Mouse (Mus musculus): ENCODE measurements around the gene Padi4. TPM values are rescaled to one million over a fixed set of nuclear protein-coding genes. Genes with fewer than 3 reads are reported as not detected.
A peak's percentile ranks its signal among the peaks of the same experiment; 100 is the strongest.

The Padi4 gene
- polyA plus RNA-seq, 1 experiment from 2014 or later: 0.30 TPM

- Histone ChIP-seq H3K4me3 (no peak overlapping the region), H3K27me3 (no peaks in the 10 kb centered on the region), H3K4me1 (no peaks in the 10 kb centered on the region), H3K9me3 (replicated peaks) (no peaks in the 10 kb centered on the region), H3K4me2 (no peak overlapping the region), H3K9ac (no peak overlapping the region), H3K36me3 (ENCODE audit: poor library complexity, severe bottlenecking) (no peaks in the 10 kb centered on the region), H3K27ac (no peak overlapping the region)
- no peak for ATAC-seq
- 97% methylated on average over 9 of the region's 9 CpGs for WGBS
Observed at GRCm38 (mm10) chr4:140784292-140784945, 10.4 kb upstream of the Padi4 start.

GRCm38 (mm10) chr4:140782821-140783220, 8.8 kb upstream of the Padi4 start:
- no peak overlapping the region for H3K27ac ChIP-seq
- WGBS: 91% methylated on average over 9 of the region's 9 CpGs
- H3K27me3 ChIP-seq: no peaks in the 10 kb centered on the region

GRCm38 (mm10) chr4:140780507-140780906, 6.5 kb upstream of the Padi4 start:
- no peak for ATAC-seq
- H3K4me2 ChIP-seq: no peak overlapping the region
- no peaks in the 10 kb centered on the region for H3K36me3 ChIP-seq (ENCODE audit: poor library complexity, severe bottlenecking)
- WGBS: 90% methylated on average over 14 of the region's 14 CpGs
- H3K27me3 ChIP-seq: no peaks in the 10 kb centered on the region
- H3K27ac ChIP-seq: no peak overlapping the region
- H3K4me3 ChIP-seq: no peak overlapping the region
- H3K9ac ChIP-seq: no peak overlapping the region
- H3K9me3 ChIP-seq (replicated peaks): no peaks in the 10 kb centered on the region
- H3K4me1 ChIP-seq: no peaks in the 10 kb centered on the region

More at GRCm38 (mm10) chr4:140782821-140783220, 8.8 kb upstream of the Padi4 start:
- no peak for ATAC-seq
- no peak overlapping the region for H3K9ac ChIP-seq
- H3K9me3 ChIP-seq (replicated peaks): no peaks in the 10 kb centered on the region
- H3K36me3 ChIP-seq (ENCODE audit: poor library complexity, severe bottlenecking): no peaks in the 10 kb centered on the region
- H3K4me1 ChIP-seq: no peaks in the 10 kb centered on the region
- H3K4me2 ChIP-seq: no peak overlapping the region
- H3K4me3 ChIP-seq: no peak overlapping the region

GRCm38 (mm10) chr4:140779803-140780397, 5.9 kb upstream of the Padi4 start:
- H3K27ac ChIP-seq: no peak overlapping the region
- no peak overlapping the region for H3K4me3 ChIP-seq
- H3K27me3 ChIP-seq: no peaks in the 10 kb centered on the region
- H3K4me1 ChIP-seq: no peaks in the 10 kb centered on the region
- H3K9me3 ChIP-seq (replicated peaks): no peaks in the 10 kb centered on the region
- no peak for ATAC-seq
- no peak overlapping the region for H3K4me2 ChIP-seq
- H3K36me3 ChIP-seq (ENCODE audit: poor library complexity, severe bottlenecking): no peaks in the 10 kb centered on the region
- no peak overlapping the region for H3K9ac ChIP-seq
- 63% methylated on average over 18 of the region's 19 CpGs for WGBS

- Histone ChIP-seq H3K9me3 (replicated peaks) (no peaks in the 10 kb centered on the region), H3K9ac (no peak overlapping the region), H3K4me2 (no peak overlapping the region), H3K36me3 (ENCODE audit: poor library complexity, severe bottlenecking) (no peaks in the 10 kb centered on the region), H3K4me3 (no peak overlapping the region), H3K4me1 (no peaks in the 10 kb centered on the region), H3K27ac (no peak overlapping the region), H3K27me3 (no peaks in the 10 kb centered on the region)
- WGBS: 86% methylated on average over 13 of the region's 13 CpGs
- ATAC-seq: no peak
Observed at GRCm38 (mm10) chr4:140776623-140777022, 2.6 kb upstream of the Padi4 start.

GRCm38 (mm10) chr4:140775876-140776275, 1.8 kb upstream of the Padi4 start:
- H3K4me2 ChIP-seq: no peak overlapping the region
- no peaks in the 10 kb centered on the region for H3K27me3 ChIP-seq
- no peaks in the 10 kb centered on the region for H3K4me1 ChIP-seq
- WGBS: 92% methylated on average over 10 of the region's 10 CpGs
- no peak overlapping the region for H3K27ac ChIP-seq
- no peak overlapping the region for H3K4me3 ChIP-seq
- no peaks in the 10 kb centered on the region for H3K36me3 ChIP-seq (ENCODE audit: poor library complexity, severe bottlenecking)
- no peaks in the 10 kb centered on the region for H3K9me3 ChIP-seq (replicated peaks)
- no peak for ATAC-seq
- H3K9ac ChIP-seq: no peak overlapping the region

- no peak overlapping the region for H3K4me3 ChIP-seq
- no peak overlapping the region for H3K4me2 ChIP-seq
- H3K27me3 ChIP-seq: no peaks in the 10 kb centered on the region
- H3K9ac ChIP-seq: no peak overlapping the region
- peaks cover 6% of the 10 kb centered on the region; the same call in 1 of the 2 replicates for H3K4me1 ChIP-seq
- H3K27ac ChIP-seq: no peak overlapping the region
- no peak for ATAC-seq
- no peaks in the 10 kb centered on the region for H3K9me3 ChIP-seq (replicated peaks)
- 86% methylated on average over 9 of the region's 9 CpGs for WGBS
- H3K36me3 ChIP-seq (ENCODE audit: poor library complexity, severe bottlenecking): no peaks in the 10 kb centered on the region
Observed at GRCm38 (mm10) chr4:140774893-140775292, 857 bp upstream of the Padi4 start.

GRCm38 (mm10) chr4:140771091-140771490, 2.9 kb downstream of the Padi4 start:
- Histone ChIP-seq H3K4me2 (no peak overlapping the region), H3K36me3 (ENCODE audit: poor library complexity, severe bottlenecking) (no peaks in the 10 kb centered on the region), H3K9me3 (replicated peaks) (no peaks in the 10 kb centered on the region), H3K4me1 (peaks cover 6% of the 10 kb centered on the region; the same call in 1 of the 2 replicates), H3K9ac (no peak overlapping the region), H3K27ac (no peak overlapping the region), H3K27me3 (no peaks in the 10 kb centered on the region), H3K4me3 (no peak overlapping the region)
- no peak for ATAC-seq
- WGBS: 63% methylated on average over 4 of the region's 4 CpGs

GRCm38 (mm10) chr4:140770433-140770832, 3.6 kb downstream of the Padi4 start:
- Histone ChIP-seq H3K36me3 (ENCODE audit: poor library complexity, severe bottlenecking) (no peaks in the 10 kb centered on the region), H3K9me3 (replicated peaks) (no peaks in the 10 kb centered on the region), H3K9ac (no peak overlapping the region; the same call in 1 of the 2 replicates), H3K4me3 (peak overlapping the region; percentile 18; the same call in 1 of the 2 replicates), H3K27me3 (no peaks in the 10 kb centered on the region), H3K4me2 (peak overlapping the region; percentile 42), H3K4me1 (peaks cover 6% of the 10 kb centered on the region; the same call in 1 of the 2 replicates), H3K27ac (no peak overlapping the region)
- ATAC-seq: no peak
- 6% methylated on average over 13 of the region's 13 CpGs for WGBS

- Histone ChIP-seq H3K27me3 (no peaks in the 10 kb centered on the region), H3K9ac (no peak overlapping the region), H3K27ac (no peak overlapping the region), H3K4me1 (peaks cover 6% of the 10 kb centered on the region; the same call in 1 of the 2 replicates), H3K4me2 (no peak overlapping the region), H3K4me3 (no peak overlapping the region), H3K36me3 (ENCODE audit: poor library complexity, severe bottlenecking) (no peaks in the 10 kb centered on the region), H3K9me3 (replicated peaks) (no peaks in the 10 kb centered on the region)
- ATAC-seq: no peak
- WGBS: 82% methylated on average over 5 of the region's 5 CpGs
Observed at GRCm38 (mm10) chr4:140768973-140769372, 5.1 kb downstream of the Padi4 start.

- no peak for ATAC-seq
- H3K9me3 ChIP-seq (replicated peaks): no peaks in the 10 kb centered on the region
- peaks cover 6% of the 10 kb centered on the region; the same call in 1 of the 2 replicates for H3K4me1 ChIP-seq
- no peaks in the 10 kb centered on the region for H3K36me3 ChIP-seq (ENCODE audit: poor library complexity, severe bottlenecking)
- WGBS: 90% methylated on average over 3 of the region's 3 CpGs
- H3K4me2 ChIP-seq: no peak overlapping the region
- no peak overlapping the region for H3K9ac ChIP-seq
- no peak overlapping the region for H3K4me3 ChIP-seq
- no peak overlapping the region for H3K27ac ChIP-seq
- no peaks in the 10 kb centered on the region for H3K27me3 ChIP-seq
Observed at GRCm38 (mm10) chr4:140765936-140766335, 8.1 kb downstream of the Padi4 start.

GRCm38 (mm10) chr4:140763158-140763557, 10.9 kb downstream of the Padi4 start:
- ATAC-seq: no peak
- no peak overlapping the region for H3K27ac ChIP-seq
- H3K9ac ChIP-seq: no peak overlapping the region
- WGBS: 19% methylated on average over 9 of the region's 9 CpGs
- no peak overlapping the region for H3K4me3 ChIP-seq
- no peaks in the 10 kb centered on the region for H3K36me3 ChIP-seq (ENCODE audit: poor library complexity, severe bottlenecking)
- no peaks in the 10 kb centered on the region for H3K27me3 ChIP-seq
- H3K9me3 ChIP-seq (replicated peaks): no peaks in the 10 kb centered on the region
- H3K4me2 ChIP-seq: no peak overlapping the region
- peaks cover 3% of the 10 kb centered on the region for H3K4me1 ChIP-seq

Data from forebrain, embryonic 13.5 days (tissue).